Mouse (Mus musculus) layer of hippocampus, postnatal 14 days (tissue): Measurements from ENCODE around the gene Tekt2. TPM values are rescaled to one million over a fixed set of nuclear protein-coding genes. Genes with fewer than 3 reads are reported as not detected.
A peak's percentile ranks its signal among the peaks of the same experiment; 100 is the strongest.

Experiments used
- DNase-seq, 2 experiments: peaks; one replicate each; pipeline ENCODE4 v3.0.0; 2021 to 2022; ENCODE audit warnings: low spot score in 2 of 2, mixed read lengths in 1 of 2
- long read RNA-seq, 2 experiments: library from polyadenylated mRNA; stranded (forward); transcript quantifications; one replicate each; pipeline ENCODE4 v2.0.0; 2021
- total RNA-seq, 2 experiments: library from RNA; stranded (reverse); gene quantifications; 2 replicates each; pipeline ENCODE4 v1.2.3; 2021

The Tekt2 gene
- 1 to 10 TPM; 1.9 to 2.2 TPM for total RNA-seq
- long read RNA-seq, experiment 1, result 0 reads
- long read RNA-seq, experiment 2, partial matches to known transcripts, result 0 of 1 reads
- long read RNA-seq, experiment 2, other reads (novel, unspliced or antisense), result 1 of 1 reads

DNA sequence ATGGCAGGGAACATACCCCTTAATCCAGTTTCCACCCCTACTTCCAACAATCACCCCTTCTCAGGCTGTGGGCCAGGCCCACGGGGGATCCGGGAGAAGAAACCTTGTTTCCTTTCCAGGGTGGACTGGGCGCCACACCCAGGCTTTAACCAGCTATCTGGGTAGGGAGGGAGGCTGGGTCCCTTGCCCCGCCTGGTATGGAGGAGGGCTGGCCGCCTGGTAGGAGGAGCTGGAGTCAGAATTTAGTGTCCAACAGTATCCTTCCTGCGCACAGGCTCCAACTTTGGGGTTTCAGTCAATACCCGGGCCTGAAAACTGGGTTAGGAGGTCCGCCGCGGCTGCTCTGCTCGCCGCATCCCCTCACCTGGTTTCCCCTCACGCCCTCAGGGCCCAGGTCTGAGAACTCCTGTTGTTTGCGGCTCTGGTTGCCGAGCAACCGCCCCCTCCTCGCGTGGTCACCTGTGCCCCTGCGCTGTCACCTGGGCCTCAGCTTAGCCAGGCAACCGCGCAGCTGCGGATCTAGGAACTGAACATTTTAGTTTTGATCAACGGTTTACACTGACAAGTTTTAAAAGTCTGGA is at the start of gene Tekt2:
Gene Tekt2, minus strand, starts transcription at position 408 of the 581 bp plus-strand sequence.
- DNase-seq, result no peak

DNA sequence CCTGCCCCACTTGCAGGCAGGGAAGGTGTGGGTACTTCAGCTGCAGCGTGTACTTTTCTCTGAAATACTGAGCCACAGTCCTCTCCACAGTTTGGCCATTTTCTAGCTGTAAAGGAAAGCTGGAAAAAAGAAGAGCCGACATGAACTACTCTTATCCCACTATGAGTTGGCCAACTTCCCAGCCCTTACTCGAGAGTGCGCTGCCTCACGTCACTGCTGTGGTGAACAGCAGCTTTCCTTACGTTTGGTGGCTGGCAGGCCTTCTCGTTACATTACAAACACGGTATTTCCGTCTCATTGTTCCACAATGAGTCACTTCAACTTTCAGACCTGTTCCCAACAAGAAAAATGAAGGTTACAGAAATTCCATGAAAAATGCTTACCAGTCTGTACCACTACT is 46.0 kb upstream of the Tekt2 start:
- DNase-seq, result no peak

DNA sequence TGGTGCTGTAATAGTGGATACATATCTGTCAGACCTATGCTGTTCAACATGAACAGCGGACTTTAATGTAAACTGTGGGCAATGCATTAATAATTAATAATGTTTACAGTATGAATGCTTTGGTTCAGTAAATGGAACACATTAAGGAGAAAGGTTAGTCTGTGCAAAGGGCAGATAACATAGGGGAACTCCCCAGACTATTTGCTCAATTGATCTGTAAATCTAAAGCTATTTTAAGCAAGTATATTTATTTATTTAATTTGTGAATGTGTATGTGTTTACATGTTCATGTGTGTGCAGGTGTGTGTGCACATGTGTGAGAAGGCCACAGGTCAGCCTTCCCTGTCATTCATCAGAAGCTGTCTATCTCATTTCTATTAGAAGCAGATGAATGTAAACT is 34.6 kb upstream of the Tekt2 start:
- DNase-seq, result no peak

DNA sequence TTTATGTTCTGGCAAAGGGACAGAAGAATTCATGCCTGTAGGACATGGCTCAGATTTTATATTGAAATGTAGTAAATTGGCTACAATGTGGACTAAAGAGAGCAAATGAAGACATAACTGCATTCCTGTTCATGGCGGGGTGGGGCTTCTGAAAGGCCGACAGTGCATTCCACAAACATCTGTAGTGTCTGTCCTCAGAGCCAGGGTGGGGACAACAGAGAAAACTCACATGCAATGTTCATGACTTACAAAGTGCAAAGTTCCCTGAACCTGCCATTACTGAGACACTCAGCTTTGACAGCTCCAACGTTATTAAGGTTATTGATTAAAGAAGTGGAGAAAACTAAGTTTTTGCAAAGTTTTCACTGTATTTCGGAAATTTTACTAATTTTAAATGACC is 18.0 kb upstream of the Tekt2 start:
- no peak for DNase-seq

DNA sequence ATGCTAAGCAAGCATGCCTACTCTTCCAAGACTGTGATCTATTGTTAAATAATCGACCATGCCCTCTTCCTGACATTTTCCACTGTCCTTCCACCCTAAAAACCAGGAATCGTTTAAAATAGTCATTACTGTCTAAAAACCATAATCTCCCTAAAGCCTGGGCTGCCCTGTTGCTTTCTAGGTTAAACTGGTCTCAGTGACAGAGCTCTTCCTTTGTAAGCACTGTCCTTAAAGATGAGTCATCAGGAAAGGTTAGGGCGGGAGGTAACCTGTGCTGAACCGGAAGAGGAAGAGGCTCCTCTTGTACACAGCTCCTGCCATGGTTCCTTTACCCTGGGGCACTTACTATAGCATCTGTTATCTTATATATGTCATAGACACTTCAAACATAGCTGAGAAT is 14.0 kb upstream of the Tekt2 start:
- DNase-seq, result no peak

DNA sequence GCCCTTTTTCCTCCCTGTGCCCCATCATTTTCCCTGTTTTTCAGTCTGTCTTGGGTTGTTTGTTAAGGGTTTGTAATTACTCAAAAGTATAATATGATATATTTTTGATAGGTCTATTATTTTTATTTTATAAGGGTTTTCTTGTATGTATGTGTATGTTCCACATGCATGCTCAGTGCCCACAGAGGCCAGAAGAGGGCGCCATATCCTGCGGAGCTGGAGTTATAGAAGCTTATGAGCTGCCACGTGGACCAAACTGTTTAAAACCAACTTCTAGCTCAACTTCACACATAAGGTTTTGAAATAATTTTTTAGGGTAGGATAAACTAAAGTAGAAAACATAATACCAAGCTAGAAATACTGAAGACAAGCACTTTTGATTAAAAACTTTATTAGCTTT is 6.9 kb upstream of the Tekt2 start:
- no peak for DNase-seq

DNA sequence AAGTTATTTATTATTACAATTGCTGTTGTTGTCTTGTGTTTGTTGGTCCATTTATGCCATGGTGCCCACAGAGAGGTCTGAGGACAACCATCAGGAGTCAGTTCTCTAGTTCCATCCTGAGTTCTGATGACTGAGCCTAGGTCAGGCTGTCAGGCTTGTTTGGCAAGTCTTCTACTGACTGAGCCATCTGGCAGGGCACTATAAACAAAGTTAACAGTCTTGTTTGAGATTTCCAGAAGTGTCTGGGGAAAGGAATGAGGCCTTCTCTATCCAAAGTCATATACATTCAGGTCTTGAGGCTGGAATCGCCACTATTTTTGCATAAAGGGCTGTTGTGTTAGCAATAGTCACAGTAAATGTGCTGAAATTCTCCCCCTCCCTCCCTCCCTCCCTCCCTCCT is 6.3 kb upstream of the Tekt2 start:
- DNase-seq, result no peak

DNA sequence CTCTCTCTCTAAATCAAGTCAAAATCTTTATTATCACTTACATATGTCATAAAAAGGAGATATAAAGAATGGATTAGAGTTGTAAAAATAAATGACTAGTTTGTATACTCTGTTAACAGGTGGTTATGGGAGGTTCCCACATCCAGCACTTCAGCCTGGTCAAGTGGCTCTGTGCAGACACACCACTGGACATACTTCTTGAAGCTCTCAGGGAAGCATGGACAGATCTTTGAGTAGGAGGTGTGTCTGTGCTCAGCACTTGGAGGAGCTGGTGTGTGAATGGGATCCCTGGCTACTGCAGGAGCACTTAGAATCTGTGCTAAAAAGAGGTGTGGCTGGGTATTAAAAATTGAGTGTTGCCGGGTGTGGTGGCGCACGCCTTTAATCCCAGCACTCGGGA is 4.8 kb upstream of the Tekt2 start:
- DNase-seq, result no peak

DNA sequence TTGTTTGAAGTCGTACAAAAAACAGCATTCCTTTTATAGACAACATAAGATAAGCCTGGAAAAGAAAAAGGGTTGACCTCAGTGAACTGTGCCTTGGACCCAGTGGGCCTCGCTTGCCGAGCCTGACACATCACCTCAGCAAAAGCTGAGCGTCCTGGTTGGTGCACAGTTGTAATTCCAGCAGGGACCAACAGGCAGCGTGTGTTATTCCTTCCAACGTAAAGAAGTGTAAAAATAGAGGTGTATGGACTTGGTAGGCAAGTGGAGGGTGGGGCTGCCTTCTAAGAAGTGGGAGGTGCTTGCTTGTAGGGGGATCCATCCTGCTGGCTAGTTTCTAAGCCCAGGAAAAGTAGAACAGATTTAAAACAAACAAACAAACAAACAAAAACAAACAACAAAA is 548 bp upstream of the Tekt2 start:
- DNase-seq, result no peak

DNA sequence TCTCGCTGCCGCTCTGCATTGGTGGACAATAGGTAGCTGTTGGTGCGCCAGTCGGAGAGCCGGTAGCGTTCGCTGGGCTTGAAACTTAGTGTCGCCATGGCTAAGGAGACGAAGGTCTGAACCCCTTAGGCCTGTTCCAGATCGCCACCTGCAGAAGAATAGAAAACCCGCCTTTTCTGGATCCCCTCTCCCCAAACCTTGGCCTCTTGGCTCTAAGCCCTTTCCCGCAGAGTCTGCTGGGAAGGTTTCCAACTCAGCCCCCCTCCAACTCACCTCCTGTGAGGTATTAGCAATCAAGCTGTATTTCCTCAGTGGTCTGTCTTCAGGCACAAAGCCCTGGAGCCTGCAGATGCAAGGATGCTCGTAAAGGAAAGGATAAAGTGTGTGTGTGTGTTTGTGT is 627 bp downstream of the Tekt2 start:
- no peak for DNase-seq

DNA sequence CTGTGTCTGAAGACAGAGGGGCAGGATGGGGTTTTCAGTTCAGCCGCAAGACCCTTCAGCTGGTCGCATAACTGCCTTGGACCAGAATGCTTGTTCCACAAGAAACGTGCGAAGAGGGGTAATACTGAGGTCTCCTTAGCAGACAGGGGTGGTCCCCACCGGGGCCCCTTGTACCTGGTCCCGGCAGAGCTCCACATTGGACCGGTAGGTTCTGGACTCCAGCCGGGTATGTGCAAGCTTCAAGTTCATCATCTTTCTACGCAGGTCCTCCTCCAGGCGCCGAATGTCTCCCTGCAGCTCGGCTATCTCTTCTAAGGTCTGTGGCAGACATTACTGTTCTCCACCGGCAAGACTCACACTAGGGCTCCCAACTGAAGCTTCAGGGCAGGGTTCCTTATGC is 2.8 kb downstream of the Tekt2 start:
- DNase-seq, result no peak

DNA sequence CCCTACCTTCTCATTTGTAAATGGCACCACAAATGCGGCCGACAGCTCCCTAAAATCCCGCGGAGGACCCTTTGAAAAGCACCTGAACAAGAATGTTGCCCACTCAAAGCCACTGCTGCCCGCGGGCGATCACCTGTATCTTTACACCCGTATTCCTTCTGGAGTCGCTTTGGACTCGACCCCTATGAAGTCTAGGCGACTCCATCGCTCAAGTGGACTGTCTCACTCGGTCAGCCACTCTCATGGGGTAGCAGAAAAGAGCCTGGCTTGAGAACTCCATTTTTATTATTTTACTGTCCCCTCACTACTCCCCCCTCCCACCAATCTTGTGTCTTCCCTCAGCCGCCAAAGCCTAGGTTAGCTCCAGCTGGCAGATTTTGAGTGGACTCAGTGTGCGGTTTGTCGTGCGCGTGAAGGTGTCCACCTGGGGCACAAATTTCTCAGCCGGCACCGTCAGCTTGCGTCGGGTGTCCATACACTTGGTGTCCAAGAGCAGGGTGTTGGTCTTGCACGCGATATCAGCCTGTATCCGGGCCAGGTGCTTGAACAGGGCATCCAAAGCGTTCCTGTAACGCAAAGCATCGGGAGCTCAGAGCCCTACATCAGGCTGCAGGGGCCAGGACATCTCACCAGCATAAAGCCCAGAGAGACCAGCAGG is 3.5 kb downstream of the Tekt2 start:
- no peak for DNase-seq

DNA sequence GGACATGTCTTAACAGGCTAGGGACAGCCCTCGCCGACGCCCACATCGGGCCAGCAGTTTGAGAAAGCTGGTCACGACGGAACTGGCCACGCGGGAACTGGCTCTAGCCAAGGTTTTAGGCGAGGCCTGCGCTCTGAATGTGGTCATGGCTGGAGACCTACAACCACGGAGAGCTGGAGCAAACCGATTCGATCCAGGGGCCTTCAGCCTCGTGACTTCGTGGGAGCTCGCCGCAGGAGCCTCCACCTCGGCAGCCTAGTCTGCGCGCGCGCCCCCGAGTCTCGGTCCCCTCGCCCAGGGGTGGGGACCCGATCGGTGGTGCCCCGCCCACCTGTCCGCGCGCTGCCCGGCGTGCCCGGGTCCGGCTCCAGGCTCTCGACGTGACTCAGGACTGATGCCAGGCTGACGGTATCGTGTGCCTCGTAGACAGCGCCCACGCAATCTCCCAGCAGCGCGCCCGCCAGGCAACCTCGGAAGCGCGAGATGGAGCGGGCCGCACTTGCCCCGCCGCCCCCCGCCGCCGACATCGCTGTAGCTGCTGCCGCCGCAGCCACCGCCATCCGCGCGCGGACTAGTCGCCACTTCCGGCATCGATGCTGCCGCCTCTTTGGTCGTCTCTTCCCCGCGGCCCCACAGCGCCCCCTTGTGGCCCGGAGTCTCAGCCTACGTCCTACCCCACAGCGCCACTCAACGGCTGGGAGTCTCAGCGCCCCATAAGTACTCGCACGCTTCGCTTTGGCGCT is 4.2 kb downstream of the Tekt2 start, which contains the start of gene Adprhl2:
Gene Adprhl2, minus strand, starts transcription at position 593 of the 743 bp plus-strand sequence.
- peak; percentile 99 for DNase-seq

DNA sequence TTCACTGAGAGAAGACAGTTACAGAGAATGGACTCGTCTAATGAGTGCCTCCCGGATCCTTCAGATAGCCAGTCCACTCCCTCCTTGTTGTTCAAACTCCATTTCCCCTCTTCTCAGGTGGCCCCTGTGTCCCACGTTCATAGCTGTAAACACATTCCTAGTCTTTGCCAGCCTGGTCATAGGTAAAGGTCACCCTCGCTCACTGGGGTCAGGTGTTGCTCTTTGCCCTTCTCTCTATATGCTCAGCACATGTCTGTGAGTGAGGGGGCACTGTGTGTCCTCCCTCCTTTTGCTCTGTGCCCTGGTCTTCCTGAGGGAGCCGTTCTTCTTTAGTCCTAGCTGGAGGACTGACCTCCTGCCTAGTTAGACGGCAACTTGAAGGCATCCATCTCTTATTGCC is 5.7 kb downstream of the Tekt2 start:
- DNase-seq, result no peak

DNA sequence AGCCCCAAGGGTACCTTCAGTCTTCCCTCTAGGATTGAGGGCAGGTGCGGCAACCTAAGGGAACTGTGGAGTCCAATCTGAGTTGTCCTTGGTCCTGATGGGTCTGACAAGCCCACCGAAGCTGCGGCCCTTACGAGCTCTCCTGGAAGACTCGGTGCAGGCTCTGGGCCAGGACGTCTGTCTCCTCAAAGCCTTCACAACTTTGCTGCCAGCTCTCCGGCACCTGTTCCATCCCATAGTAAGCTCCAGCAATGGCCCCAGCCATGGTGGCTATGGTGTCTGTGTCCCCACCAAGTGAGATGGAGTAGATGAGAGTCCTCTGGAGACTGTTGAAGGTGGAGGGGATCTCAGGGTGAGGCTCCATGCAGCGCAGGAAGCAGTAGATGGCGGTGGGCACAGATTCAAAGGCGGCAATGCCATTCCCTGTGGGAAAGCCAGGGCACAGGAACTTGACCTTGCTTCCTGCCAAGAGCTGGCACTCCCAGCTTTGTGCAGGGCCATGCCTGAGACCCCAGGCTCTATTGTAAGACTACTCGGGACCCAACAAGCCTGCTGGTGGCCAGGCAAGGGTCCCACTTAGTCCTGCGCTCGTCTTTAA is 8.9 kb downstream of the Tekt2 start:
- DNase-seq, result no peak

DNA sequence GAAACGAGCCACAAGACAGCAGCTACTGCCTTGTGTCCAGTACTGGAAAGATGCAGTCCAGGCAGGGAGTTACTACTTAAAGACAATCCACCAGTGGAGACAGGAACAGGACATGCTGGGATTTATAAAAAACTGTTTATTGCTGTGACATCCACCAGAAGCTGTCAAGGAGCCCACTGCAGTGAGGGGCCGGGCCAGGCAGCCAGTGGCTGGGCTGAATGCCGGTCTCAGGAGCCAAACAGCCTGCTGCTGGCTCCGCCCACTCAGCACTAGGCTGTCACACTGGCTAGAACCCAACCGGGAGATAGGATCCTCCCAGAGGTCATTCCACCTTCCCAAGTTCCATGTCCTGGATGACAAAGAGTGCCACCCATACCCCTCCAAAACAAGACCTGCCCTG is 9.6 kb downstream of the Tekt2 start:
- DNase-seq, result peak; percentile 28 to 31

DNA sequence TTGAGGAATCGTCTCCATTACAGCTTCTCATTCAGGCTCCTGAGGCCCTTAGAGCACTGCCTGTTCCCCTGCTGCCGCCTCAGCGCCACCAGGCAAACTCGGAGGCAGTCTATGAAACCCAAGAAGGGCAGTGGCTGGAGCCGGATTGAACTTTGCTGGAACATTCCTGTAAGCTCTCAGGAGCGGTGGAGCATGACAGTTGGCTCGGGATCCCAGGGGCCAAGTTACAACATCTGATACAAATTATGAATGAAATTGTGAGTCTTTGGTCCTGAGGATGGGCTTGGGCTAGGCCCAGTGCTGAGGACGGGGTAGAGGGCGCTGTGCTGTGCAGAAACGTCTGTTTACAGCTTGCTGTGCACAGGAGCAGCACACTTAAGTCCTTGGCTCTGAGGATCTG is 11.1 kb downstream of the Tekt2 start:
- DNase-seq, result no peak

DNA sequence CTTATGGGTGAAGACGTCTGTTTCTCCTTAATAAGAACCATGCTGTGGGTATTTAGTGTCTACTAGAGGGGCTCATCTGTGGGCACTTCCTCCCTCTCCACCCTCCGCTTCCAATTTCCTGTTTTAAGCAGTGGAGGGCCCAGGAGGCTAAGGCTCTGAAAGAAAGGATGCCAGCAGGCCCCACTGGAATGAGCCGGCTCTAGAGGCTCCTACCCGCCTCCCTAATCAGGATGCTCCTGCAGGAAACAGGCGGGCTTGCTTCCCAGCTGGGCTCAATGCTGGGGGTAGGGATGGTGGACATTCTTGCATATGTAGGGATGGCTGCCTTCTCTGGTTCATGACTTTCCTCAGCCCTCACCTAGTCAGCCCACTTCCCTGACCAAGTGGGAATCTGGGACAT is 12.3 kb downstream of the Tekt2 start:
- no peak for DNase-seq

DNA sequence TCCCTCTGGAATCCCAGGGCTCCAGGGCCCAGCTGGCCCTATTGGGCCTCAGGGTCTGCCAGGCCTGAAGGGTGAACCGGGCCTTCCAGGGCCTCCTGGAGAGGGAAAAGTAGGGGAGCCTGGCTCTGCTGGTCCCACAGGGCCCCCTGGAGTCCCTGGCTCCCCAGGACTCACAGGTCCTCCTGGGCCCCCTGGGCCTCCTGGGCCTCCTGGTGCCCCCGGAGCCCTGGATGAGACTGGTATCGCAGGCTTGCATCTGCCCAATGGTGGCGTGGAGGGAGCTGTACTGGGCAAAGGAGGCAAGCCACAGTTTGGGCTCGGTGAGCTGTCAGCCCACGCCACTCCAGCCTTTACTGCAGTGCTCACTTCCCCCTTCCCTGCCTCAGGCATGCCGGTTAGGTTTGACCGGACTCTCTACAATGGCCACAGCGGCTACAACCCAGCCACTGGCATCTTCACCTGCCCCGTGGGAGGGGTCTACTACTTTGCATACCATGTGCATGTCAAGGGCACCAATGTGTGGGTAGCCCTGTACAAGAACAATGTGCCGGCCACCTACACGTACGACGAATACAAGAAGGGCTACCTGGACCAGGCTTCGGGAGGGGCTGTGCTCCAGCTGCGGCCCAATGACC is 13.8 kb downstream of the Tekt2 start:
- DNase-seq, result no peak

DNA sequence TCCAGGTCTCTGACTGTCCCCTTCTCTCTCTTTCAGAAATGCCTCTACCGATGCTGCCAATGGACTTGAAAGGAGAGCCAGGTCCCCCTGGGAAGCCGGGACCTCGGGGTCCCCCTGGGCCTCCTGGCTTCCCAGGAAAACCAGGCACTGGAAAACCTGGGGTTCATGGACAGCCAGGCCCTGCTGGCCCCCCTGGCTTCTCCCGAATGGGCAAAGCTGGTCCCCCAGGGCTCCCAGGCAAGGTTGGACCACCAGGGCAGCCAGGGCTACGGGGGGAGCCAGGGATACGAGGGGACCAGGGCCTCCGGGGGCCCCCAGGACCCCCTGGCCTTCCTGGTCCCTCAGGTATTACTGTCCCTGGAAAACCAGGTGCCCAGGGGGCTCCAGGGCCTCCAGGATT is 15.1 kb downstream of the Tekt2 start:
- no peak for DNase-seq

DNA sequence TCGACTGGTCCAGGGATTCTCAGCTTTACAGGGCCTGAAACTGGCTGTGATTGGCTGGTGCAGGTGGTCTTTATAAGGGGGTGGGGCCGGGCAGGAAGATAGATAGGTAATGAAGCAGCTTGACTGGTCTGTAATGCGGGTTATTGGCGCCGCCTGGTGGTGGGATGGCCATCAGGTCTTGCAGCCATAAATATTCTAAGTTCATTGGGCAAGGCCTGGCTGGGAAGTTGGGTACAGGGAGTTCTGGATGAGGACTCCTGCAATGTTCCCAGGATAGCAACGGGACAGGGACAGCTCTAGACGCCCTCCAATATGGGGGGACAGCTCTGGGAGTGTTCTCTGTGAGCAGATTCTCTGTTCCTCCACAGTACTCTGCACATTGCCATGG is 15.6 kb downstream of the Tekt2 start:
- peak; percentile 83 to 91 for DNase-seq
